Mouse (Mus musculus) ZHBTc4 (cell line): ENCODE results near the gene Kmt2b.

Experiments used
- DNase-seq: peaks from one replicate; pipeline ENCODE4 v3.0.0-alpha.2; 2011; ENCODE audit warnings: low read depth, low spot score

Kmt2b gene

GRCm38 (mm10) chr7:30566033-30566432, 22.5 kb downstream of the Kmt2b start:
- no peak for DNase-seq

DNA sequence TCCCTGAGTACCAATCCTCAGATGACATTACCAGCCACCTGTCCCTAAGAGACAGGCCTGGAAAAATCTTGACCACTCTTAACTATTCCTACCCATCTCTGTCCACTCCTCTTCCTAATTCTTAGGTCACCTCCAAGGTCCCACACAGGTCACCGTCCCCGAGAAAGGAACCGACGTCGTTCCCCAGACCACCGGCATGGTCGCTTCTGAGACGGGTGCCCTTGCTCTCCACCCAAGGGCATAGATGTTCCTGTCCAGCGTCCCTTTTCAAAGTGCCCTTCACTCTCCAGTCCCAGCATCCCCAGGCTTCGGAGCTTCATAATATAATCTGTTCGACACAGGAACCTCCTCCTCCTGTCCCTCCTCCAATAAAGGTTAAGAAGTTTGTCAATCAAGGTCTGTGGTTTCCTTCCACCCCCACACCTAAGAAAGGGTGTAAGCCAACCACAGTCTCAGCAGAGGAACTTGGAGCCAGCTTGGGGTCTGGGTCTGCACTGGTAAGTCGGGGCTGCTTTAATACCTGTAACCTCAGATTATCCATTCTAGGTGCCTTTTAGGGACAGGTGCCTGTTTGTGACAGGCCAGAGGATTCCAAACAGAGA, 23.5 kb downstream of the Kmt2b start, which contains the start of gene Igflr1:
Igflr1 (plus strand) TSS at position 458 of the 602 bp plus-strand sequence.
- DNase-seq, result no peak

DNA sequence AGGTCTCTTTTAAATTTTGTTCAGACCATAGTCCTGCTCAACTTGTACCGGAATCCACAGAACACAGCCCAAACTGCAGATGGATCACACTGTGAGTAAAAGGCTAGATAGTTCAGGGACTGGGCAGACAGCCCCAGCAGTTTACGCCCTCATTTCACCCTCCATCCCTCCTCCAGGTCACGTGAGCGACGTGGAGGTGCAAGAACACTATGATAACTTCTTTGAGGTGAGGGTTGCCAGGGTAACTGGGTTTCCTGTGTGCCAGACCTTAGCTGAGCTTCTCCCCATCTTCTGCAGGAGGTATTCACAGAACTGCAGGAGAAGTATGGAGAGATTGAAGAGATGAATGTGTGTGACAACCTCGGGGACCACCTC, 24.6 kb downstream of the Kmt2b start:
- DNase-seq, result peak; percentile 46

- DNase-seq, result peak; percentile 99
Observed at GRCm38 (mm10) chr7:30563117-30563905, 25.2 kb downstream of the Kmt2b start, which contains the start of the genes U2af1l4, Gm49396 and Psenen. Gene U2af1l4, plus strand, starts transcription at chr7:30563301. Gene Gm49396, plus strand, starts transcription at chr7:30563344. Gene Psenen, minus strand, starts transcription at chr7:30563627.

DNA sequence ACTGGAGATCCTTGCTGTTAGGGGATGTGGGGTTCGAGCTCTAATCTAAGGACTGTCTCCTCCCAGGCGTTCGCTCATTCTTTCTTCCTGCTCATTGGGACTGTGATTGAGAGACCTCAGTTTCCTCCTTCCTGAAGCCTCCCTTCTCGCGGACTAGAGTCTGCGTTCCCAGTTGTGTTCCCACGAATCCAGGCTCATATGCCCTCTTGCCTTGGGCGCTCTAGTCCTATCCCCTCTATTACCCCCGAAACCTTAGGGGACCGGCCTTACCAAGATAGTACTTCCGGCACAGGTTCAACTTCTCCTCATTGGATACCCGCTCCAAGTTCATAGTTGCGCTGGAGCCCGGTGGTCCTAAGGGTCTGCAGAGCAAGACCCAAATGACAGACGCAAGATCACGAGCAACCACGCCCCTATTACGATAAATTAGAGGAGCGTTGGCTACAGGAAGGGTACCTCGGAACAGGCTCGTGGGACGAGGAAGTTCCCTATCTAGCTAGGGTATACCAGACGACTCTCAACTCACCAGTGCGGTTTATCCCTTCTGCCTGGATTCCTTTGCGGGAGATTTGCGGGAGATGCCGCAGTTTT, 25.9 kb downstream of the Kmt2b start:
- no peak for DNase-seq

GRCm38 (mm10) chr7:30560296-30560695, 28.2 kb downstream of the Kmt2b start:
- DNase-seq, result no peak

GRCm38 (mm10) chr7:30559443-30559954, 29.0 kb downstream of the Kmt2b start, which contains the start of gene Lin37:
Gene Lin37, minus strand, starts transcription at chr7:30559838.
- DNase-seq, result peak; percentile 99

- no peak for DNase-seq
Observed at GRCm38 (mm10) chr7:30558656-30559442, 29.7 kb downstream of the Kmt2b start.

DNA sequence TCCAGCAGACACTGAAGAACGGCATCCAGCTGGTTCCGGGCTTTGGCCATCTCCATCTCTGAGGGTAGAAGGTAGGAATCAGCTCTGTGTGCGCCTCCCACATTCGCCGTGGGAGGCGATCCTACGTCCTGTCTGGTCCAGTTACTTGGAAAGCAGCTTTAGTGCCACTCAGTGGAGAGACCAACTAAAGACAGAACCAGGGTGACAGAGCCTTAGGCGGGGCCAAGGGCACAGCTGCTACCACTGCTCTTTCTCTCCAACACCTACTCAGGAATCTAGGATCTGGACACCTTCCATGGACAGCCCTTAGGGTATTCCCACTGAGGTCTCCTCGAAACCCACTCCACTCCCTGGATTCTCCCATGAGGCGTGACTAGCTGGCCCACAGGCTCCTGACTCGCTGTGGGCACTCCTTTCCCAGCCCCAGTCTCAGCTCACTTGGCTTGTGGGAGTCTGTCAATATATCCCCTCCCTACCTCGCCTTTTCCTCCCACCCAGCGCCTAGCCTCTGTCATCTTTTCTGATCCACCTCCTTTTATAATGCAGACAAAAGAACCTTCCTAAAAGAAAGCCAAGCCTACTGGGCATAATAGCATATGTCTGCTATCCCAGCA, 30.5 kb downstream of the Kmt2b start:
- DNase-seq, result peak; percentile 56

DNA sequence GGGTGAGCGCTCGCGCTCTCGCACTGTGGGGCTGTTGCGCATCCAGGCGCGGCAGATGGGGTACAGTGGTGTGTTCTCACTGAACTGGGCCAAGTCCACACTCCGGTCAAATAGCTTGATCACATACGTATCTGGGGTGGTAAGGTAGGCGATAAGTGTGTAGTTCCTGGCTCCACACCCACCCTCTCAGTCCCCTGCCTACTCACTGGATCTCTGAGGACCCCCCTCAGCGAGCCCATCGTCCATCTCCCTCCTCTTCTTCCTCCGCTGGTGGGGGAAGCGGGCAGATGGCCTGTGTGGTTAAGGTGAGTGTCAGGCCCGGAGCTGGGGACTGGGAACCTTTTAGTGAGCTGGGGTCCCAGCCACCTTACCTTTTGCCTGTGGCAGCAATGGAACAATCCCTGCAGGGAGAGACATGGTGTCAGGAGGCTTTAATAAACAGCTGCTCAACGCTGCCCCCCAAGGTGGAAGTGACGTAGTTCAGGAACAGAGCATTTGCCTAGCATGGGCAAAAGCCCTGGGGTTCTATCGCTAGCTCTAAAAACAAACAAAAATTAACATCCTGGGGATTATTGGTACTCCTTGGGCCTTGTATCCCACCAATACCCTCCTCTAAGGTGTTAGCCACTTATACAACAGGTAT, 31.5 kb downstream of the Kmt2b start:
- no peak for DNase-seq

DNA sequence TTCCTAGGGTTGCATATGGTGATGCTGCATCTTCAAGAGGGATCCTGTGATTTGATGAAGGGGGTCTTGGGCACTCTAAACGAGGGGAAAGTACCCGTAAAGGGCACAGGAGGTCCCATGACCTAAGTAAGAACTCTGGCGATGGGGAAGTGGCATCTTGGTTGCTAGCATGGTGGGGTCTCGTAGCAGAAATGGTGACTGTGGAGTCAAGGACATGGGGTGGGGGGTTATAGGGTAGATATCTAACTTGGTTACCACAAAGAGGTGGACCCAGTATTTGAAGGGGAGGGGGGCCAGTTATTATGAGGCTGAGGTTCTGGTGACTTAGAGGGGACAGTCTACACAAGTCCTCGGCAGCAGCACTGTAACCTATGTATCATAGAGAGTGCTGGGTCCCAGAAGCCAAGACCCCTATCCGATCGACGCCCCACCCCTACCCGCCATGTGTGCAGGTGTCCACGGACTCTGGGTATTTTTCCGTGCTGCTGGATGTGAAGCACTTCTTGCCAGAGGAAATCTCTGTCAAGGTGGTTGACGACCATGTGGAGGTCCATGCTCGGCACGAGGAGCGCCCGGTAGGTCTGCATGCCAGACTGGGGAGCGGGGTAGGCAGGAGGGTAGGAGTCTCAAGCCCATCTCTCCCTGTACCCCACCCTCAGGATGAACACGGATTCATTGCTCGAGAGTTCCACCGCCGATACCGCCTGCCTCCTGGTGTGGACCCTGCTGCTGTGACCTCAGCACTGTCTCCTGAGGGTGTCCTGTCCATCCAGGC, 34.5 kb downstream of the Kmt2b start:
- DNase-seq, result no peak

DNA sequence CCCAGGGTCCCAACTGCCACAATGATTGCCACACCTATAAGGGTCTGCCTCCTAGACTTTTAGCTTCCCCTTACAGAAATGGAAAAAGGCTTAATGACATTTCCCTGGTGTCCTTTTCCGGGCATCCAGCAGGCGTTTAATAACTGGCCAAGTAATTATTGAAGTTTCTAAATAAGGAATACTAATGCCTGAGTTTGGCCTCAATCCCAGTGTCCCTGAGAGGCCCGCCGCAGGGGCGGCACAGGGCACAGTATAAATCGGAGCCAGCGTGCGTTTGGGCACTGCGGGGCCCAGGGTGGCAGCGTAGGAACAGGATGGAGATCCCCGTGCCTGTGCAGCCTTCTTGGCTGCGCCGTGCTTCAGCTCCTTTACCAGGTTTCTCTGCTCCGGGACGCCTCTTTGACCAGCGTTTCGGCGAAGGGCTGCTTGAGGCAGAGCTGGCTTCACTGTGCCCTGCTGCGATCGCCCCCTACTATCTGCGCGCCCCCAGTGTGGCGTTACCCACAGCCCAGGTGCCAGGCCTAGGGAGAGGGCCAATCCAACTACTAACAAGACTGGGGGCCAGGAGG, 35.4 kb downstream of the Kmt2b start:
- no peak for DNase-seq

- DNase-seq, result peak; percentile 99
Observed at GRCm38 (mm10) chr7:30552102-30553020, 36.2 kb downstream of the Kmt2b start, which contains the start of the genes Hspb6 and Proser3. Gene Hspb6, plus strand, starts transcription at chr7:30552178. Gene Proser3, minus strand, starts transcription at chr7:30552299.

GRCm38 (mm10) chr7:30551445-30552101, 37.0 kb downstream of the Kmt2b start:
- no peak for DNase-seq

GRCm38 (mm10) chr7:30550603-30551002, 37.9 kb downstream of the Kmt2b start:
- DNase-seq, result no peak

DNA sequence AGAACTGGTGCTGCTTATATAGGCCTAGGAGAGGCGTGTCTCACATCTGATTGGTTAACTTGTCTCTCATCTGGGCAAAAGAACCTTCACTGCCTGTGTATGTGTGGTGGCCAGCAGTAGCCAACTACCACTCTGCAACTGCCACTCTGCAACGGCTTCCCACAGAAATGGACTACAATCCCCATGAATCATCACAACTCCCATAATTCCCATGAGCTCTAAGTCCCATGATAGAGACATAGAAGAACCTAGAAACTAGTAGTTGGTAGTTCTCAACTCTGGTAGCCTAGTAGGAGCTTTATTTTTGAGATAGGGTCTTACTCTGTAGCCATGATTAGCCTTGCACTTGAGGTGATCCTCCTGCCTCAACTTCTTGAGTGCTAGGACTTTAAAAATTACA, 38.6 kb downstream of the Kmt2b start:
- no peak for DNase-seq

DNA sequence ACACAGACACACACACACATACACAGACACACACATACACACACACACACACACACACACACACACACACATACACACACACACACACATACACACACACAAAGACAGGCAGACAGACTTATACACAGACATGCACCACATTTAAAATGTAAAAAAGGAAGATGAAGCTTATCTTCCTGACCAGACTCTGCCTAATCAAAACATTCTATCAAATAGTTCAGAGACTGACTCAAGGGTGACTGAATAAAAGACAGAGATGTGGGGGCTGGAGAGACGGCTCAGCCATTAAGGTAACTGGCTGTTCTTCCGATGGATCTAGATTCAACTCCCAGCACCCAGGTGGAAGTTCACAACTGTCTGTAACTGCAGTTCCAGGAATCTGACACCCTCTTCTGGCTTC, 44.2 kb downstream of the Kmt2b start:
- DNase-seq, result no peak

DNA sequence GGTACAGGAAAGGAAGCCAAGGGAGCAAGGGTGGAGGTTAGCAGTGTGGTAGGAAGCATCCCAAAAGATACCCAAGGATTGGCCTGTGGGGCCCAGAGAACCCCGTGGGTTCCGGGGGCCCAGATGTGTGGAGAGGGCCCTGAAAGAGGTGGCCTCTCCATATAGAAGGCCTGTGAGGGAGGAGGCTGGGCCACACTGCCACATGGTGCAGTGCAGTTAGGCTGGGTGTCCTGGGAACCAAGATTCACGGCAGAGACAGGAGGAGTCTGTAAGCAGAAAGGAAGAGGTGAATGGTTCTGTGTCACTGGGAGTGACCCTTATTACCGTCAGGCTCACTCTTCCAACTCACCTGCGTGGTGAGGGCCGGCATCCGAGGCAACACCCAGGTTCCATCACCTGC, 48.0 kb downstream of the Kmt2b start:
- no peak for DNase-seq
